Mouse (Mus musculus): ENCODE data around the gene Gm45808.

The Gm45808 gene

GRCm38 (mm10) chr7:45447325-45447990 lies 39.2 kb downstream of the Gm45808 start:
- DNase-seq = peak; percentile 47 to 57

DNA sequence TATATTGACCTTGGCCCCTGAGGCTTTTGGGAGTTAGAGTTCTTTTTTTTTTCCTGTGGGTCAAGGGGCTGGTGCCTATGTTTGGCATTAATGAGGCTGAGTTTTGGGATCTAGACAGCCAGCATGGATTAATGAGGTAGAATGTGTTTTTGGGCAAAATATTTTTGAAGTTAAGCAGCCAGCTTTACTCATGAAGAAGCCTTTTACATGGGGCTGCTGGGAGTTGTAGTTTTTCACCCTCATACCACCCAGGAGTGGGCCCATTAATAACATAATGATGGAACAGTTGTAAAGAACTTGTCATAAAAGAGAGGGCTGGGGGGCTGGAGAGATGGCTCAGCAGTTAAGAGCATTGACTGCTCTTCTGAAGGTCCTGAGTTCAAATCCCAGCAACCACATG lies 40.0 kb downstream of the Gm45808 start:
- DNase-seq = no peak

DNA sequence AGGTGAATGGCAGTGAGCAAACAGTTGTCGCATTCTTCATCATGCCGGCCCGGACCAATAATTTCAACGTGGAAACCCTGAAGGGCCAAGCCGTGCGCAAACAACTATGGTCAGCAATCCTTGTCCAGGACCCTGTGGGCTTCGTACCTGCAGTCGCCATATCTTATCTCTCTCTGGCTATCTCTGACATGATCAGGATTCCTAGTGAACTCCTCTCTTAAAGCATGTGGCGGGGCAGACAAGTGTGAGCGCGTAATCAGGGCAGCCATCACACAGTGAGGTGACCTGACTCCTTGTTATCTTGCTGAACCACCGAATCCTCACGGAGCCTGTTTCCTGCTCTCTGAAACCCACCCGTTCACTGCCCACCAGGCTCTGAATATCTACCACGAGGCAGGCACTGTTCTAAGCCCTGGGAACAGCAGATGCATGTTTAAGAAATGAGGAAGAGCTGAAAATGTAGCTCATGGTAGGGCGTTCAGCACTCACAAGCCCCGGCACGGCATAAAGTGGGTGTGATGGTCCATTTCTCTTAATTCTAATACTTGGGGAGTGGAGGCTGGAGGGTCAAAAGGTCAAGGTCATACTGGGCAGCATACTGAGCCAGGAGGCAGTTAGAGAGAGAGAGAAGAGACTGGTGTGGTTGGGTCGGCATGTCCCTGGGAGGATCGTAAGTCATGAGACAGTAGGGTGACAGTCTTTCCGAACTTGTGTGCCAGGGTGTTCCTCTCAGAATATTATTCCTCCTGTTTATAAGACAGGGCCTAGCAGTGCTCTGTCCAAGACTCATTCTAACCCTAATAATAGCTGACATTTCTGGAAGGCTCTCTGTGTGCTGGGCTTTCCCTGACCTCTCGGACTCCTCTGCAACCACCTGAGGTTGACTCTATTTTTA lies 42.8 kb downstream of the Gm45808 start:
- no peak for DNase-seq

DNA sequence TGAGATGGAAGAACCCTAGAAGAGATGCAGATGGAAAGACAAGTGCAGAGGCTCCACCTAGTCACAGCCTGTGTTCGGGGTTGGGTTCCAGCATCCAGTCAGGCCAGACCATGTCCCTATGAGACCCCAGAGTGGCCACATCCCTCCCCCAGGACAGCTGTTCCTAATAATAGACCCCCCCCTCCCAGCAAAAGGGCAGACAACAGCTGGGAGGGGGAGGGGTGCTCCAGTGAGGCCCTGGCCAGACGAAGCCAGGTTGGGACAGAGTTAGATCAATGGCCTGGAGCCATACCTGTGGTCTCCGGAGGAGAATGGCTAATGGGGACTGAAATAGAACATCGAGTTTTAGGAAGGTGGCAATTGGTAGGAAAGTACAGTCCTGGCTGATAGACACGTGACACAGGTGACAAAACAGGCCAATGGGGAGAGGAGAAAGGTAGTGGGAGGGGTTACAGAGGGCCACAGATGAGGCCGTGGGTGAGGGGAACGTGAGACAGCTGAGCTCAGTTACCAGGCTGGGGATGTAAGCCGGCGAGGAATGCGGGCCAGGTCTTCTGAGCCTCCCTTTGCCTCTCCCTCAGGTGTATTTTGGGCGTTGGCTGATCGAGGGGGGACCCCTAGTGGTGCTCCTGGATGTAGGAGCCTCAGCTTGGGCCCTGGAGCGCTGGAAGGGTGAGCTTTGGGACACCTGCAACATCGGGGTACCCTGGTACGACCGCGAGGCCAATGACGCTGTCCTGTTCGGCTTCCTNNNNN lies 48.9 kb downstream of the Gm45808 start, which contains the start of gene Ruvbl2:
Gene Ruvbl2 (minus strand): TSS at position 576 of the 756 bp plus-strand sequence.
- DNase-seq = peak; percentile 48 to 78

DNA sequence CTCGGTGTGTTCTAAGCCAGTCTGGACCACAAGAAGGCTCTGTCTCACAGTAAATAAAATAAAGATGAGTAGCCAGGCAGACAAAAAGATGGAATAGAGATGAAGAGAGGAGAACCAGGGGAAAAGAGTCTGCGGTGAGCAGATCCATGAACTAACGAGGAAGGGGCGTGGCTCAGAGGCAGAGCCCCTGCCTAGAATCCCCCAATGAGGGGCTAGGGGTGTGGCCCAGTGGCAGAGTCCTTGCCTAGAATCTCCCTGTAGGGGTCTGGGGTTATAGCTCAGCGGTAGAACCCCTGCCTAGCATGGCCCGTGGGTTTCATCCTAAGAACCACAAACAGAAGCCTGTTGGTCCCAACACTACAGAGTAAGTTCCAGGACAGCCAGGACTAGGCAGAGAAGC lies 49.6 kb downstream of the Gm45808 start:
- DNase-seq = no peak

GRCm38 (mm10) chr7:45436444-45436843 lies 50.2 kb downstream of the Gm45808 start:
- no peak for DNase-seq

GRCm38 (mm10) chr7:45435038-45435437 lies 51.6 kb downstream of the Gm45808 start:
- peak in 1 of 2 experiments; percentile 39 for DNase-seq

GRCm38 (mm10) chr7:45434203-45435015 lies 52.2 kb downstream of the Gm45808 start, which contains the start of gene Gys1:
Gene Gys1 (plus strand): TSS chr7:45434844.
- DNase-seq = peak; percentile 100

- DNase-seq = no peak
Observed at GRCm38 (mm10) chr7:45433835-45434202, 52.8 kb downstream of the Gm45808 start.

- DNase-seq = no peak
Observed at GRCm38 (mm10) chr7:45426556-45426955, 60.1 kb downstream of the Gm45808 start.

- no peak for DNase-seq
Observed at GRCm38 (mm10) chr7:45421194-45421593, 65.4 kb downstream of the Gm45808 start.

DNA sequence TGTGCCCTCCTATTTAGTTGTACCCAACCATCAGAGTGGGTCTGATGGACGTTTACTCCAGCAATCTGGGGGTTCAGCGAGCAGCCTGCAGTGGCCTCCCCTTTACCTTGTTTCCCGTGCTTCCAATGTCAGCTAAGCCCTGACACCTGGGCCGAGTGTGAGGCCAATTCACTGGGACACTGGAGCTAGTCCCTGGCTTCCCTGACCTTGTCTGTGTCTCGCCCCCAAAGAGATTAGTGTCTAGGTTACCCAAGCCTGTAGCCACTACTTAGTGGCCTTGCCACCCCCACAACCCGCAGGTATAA lies 66.0 kb downstream of the Gm45808 start, which contains the start of gene Lhb:
Gene Lhb (plus strand): TSS at position 206 of the 305 bp plus-strand sequence.
- no peak for DNase-seq

DNA sequence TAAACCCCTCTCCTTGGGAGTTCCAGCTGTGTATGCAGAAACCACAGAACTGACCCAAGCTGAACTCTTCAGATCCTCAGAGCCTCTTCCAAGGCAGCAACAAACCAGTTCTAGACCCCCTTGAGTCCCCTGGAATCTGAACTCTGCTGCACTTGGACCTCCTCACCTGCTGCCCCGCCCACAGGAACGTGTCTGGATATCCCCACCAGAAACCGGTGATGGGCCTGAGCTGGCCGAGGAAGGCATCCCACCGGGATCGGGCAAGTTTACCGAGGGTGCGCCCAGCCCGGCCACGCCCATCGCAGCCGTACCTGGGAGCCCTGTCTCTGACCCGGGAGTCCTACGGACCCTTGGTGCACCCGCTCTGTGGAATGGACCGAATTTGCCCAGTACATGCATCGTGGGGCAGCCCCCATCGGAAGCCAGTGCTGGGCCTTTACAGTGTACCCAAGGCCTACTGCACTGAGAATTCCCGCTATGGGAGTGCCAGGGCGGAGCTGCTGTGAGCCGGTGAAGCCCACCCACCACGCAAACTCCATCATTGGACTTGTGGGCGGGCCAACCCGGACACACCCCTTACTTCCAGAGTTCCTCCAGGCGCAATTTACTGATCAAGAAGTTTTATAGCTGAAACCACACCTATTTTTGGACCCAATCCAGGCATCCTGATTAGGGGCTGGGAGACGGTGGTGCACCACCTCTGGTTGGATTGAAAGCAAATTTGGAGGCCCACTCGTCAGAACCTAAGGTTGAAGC lies 66.6 kb downstream of the Gm45808 start:
- DNase-seq = no peak

GRCm38 (mm10) chr7:45417962-45418492 lies 68.6 kb downstream of the Gm45808 start:
- DNase-seq = no peak

Data from kidney, postnatal 25 days (tissue).